Mouse (Mus musculus) MEL (cell line): ENCODE results near the gene Chd2. TPM values are rescaled to one million over a fixed set of nuclear protein-coding genes. Genes with fewer than 3 reads are reported as not detected.
A peak's percentile ranks its signal among the peaks of the same experiment; 100 is the strongest.

ENCODE experiments used
- DNase-seq: peaks from one replicate; pipeline ENCODE4 v3.0.0; 2011; ENCODE audit warnings: low read depth, low spot score
- H3K27ac ChIP-seq: 2 replicates; pipeline ENCODE4 v1.5.1; 2012; ENCODE audit warnings: low read depth, mild to moderate bottlenecking, control low read depth, low read length, moderate library complexity; ENCODE audit not compliant: control insufficient read depth
- H3K27me3 ChIP-seq, 2 experiments: fragments of 150-350 bp in 1 of 2; sonication (generic) in 1 of 2; 2 replicates each; pipeline ENCODE4 v1.6.1; 2012; ENCODE audit warnings: low read length in 2 of 2, mild to moderate bottlenecking in 2 of 2, improper control_type of control experiment in 1 of 2, moderate library complexity in 1 of 2; ENCODE audit not compliant: insufficient read depth in 2 of 2, control insufficient read depth in 1 of 2
- H3K36me3 ChIP-seq, 2 experiments: 2 replicates each; pipeline ENCODE4 v1.6.1; 2012 to 2014; ENCODE audit warnings: low read length in 2 of 2, improper control_type of control experiment in 1 of 2, inconsistent platforms in 1 of 2, mild to moderate bottlenecking in 1 of 2; ENCODE audit not compliant: insufficient read depth in 2 of 2, control insufficient read depth in 1 of 2
- H3K4me1 ChIP-seq, 2 experiments: fragments of 150-350 bp in 1 of 2; sonication (generic) in 1 of 2; 2 replicates each; pipeline ENCODE4 v1.6.1; 2012; ENCODE audit warnings: low read length in 2 of 2, improper control_type of control experiment in 1 of 2, mild to moderate bottlenecking in 1 of 2; ENCODE audit not compliant: insufficient read depth in 2 of 2, control insufficient read depth in 1 of 2
- H3K4me3 ChIP-seq, 2 experiments: fragments of 150-350 bp in 1 of 2; sonication (generic) in 1 of 2; 2 replicates each; pipeline ENCODE4 v1.5.1; 2012; ENCODE audit warnings: low read depth in 2 of 2, low read length in 2 of 2, mild to moderate bottlenecking in 2 of 2, moderate library complexity in 2 of 2, control low read depth in 1 of 2, improper control_type of control experiment in 1 of 2; ENCODE audit not compliant: control insufficient read depth in 1 of 2, insufficient read depth in 1 of 2
- H3K79me2 ChIP-seq: 2 replicates; pipeline ENCODE4 v1.6.1; 2012; ENCODE audit warnings: mild to moderate bottlenecking, low read length, moderate library complexity; ENCODE audit not compliant: control insufficient read depth, poor library complexity, insufficient read depth
- H3K9ac ChIP-seq: 2 replicates; pipeline ENCODE4 v1.6.1; 2012; ENCODE audit warnings: low read depth, mild to moderate bottlenecking, control low read depth, low read length, moderate library complexity; ENCODE audit not compliant: control insufficient read depth, poor library complexity, severe bottlenecking
- H3K9me3 ChIP-seq: fragments of 150-350 bp; sonication (generic); replicated peaks from 2 replicates; pipeline ENCODE4 v1.6.1; 2012; ENCODE audit warnings: mild to moderate bottlenecking, low read length, improper control_type of control experiment, moderate library complexity; ENCODE audit not compliant: insufficient read depth
- BHLHE40 ChIP-seq: IDR thresholded peaks from 2 replicates; pipeline ENCODE4 v1.6.1; 2012; ENCODE audit warnings: low read depth, mild to moderate bottlenecking, inconsistent platforms, low read length, improper control_type of control experiment, borderline replicate concordance
- CHD1 ChIP-seq: IDR thresholded peaks from 2 replicates; pipeline ENCODE4 v1.6.1; 2012; ENCODE audit warnings: low read depth, mild to moderate bottlenecking, inconsistent platforms, low read length, improper control_type of control experiment
- CHD2 ChIP-seq: IDR thresholded peaks from 2 replicates; pipeline ENCODE4 v1.6.1; 2011; ENCODE audit warnings: low read length, improper control_type of control experiment
- EP300 ChIP-seq, 2 experiments: IDR thresholded peaks; 2 replicates each; pipeline ENCODE4 v1.6.1; 2011; ENCODE audit warnings: improper control_type of control experiment in 2 of 2, low read length in 2 of 2, low read depth in 1 of 2, mild to moderate bottlenecking in 1 of 2
- GATA1 ChIP-seq: IDR thresholded peaks from 2 replicates; pipeline ENCODE4 v1.6.1; 2011; ENCODE audit warnings: low read depth, low read length, improper control_type of control experiment
- KAT2A ChIP-seq: conservative IDR thresholded peaks from 2 replicates; pipeline ENCODE4 v1.6.1; 2012; ENCODE audit warnings: low read depth, low read length, improper control_type of control experiment, inconsistent platforms
- MAFK ChIP-seq: IDR thresholded peaks from 2 replicates; pipeline ENCODE4 v1.6.1; 2011; ENCODE audit warnings: low read depth, mild to moderate bottlenecking, low read length, improper control_type of control experiment, borderline replicate concordance
- MAX ChIP-seq: IDR thresholded peaks from 2 replicates; pipeline ENCODE4 v1.6.1; 2011; ENCODE audit warnings: low read length, improper control_type of control experiment
- MAZ ChIP-seq: IDR thresholded peaks from 2 replicates; pipeline ENCODE4 v1.6.1; 2012; ENCODE audit warnings: low read depth, mild to moderate bottlenecking, inconsistent platforms, low read length, improper control_type of control experiment
- MXI1 ChIP-seq: IDR thresholded peaks from 2 replicates; pipeline ENCODE4 v1.6.1; 2011; ENCODE audit warnings: mild to moderate bottlenecking, low read depth, low read length, improper control_type of control experiment
- MYB ChIP-seq: IDR thresholded peaks from 2 replicates; pipeline ENCODE4 v1.6.1; 2011; ENCODE audit warnings: mild to moderate bottlenecking, low read depth, low read length, improper control_type of control experiment
- MYC ChIP-seq: IDR thresholded peaks from 2 replicates; pipeline ENCODE4 v1.6.1; 2011; ENCODE audit warnings: low read depth, mild to moderate bottlenecking, low read length, improper control_type of control experiment, moderate library complexity
- NELFE ChIP-seq: IDR thresholded peaks from 2 replicates; pipeline ENCODE4 v1.6.1; 2011; ENCODE audit warnings: low read depth, low read length, improper control_type of control experiment
- NRF1 ChIP-seq: IDR thresholded peaks from 2 replicates; pipeline ENCODE4 v1.6.1; 2014; ENCODE audit warnings: low read depth, mild to moderate bottlenecking, inconsistent platforms, low read length, improper control_type of control experiment, moderate library complexity; ENCODE audit not compliant: poor library complexity, insufficient read depth, severe bottlenecking
- POLR2A ChIP-seq, 2 experiments: IDR thresholded peaks; 2 replicates each; pipeline ENCODE4 v1.6.1; 2011 to 2012; ENCODE audit warnings: low read length in 2 of 2, mild to moderate bottlenecking in 2 of 2, control low read depth in 1 of 2, improper control_type of control experiment in 1 of 2, low read depth in 1 of 2, moderate library complexity in 1 of 2; ENCODE audit not compliant: control insufficient read depth in 1 of 2, insufficient read depth in 1 of 2, poor library complexity in 1 of 2
- RAD21 ChIP-seq: IDR thresholded peaks from 2 replicates; pipeline ENCODE4 v1.6.1; 2011; ENCODE audit warnings: mild to moderate bottlenecking, low read depth, low read length, improper control_type of control experiment
- SIN3A ChIP-seq: IDR thresholded peaks from 2 replicates; pipeline ENCODE4 v1.6.1; 2012; ENCODE audit warnings: low read length, improper control_type of control experiment, inconsistent platforms
- TBP ChIP-seq: IDR thresholded peaks from 2 replicates; pipeline ENCODE4 v1.8.0; 2011; ENCODE audit warnings: low read depth, low read length, improper control_type of control experiment
- UBTF ChIP-seq: IDR thresholded peaks from 2 replicates; pipeline ENCODE4 v1.6.1; 2012; ENCODE audit warnings: low read depth, mild to moderate bottlenecking, inconsistent platforms, low read length, improper control_type of control experiment, moderate library complexity, borderline replicate concordance; ENCODE audit not compliant: insufficient read depth
- USF2 ChIP-seq, 2 experiments: IDR thresholded peaks; 2 replicates each; pipeline ENCODE4 v1.6.1; 2011 to 2012; ENCODE audit warnings: improper control_type of control experiment in 2 of 2, low read length in 2 of 2, borderline replicate concordance in 1 of 2, inconsistent platforms in 1 of 2, low read depth in 1 of 2, mild to moderate bottlenecking in 1 of 2; ENCODE audit not compliant: insufficient read depth in 1 of 2
- ZC3H11A ChIP-seq: IDR thresholded peaks from 2 replicates; pipeline ENCODE4 v1.6.1; 2012; ENCODE audit warnings: low read depth, mild to moderate bottlenecking, inconsistent platforms, low read length, improper control_type of control experiment
- ZMIZ1 ChIP-seq: IDR thresholded peaks from 2 replicates; pipeline ENCODE4 v1.6.1; 2012; ENCODE audit warnings: low read depth, mild to moderate bottlenecking, inconsistent platforms, low read length, improper control_type of control experiment, moderate library complexity
- polyA plus RNA-seq, 2 experiments: library from polyadenylated mRNA; stranded (reverse) in 1 of 2; unstranded in 1 of 2; fragments of >175 nt in 1 of 2; fragments of >200 nt in 1 of 2; gene quantifications; 2 replicates each; pipeline versions ENCODE4 v1.2.1 to v1.2.4; 2012; ENCODE audit warnings: low replicate concordance in 2 of 2, low read depth in 1 of 2; ENCODE audit not compliant: insufficient read length in 2 of 2, insufficient read depth in 1 of 2, missing spikeins in 1 of 2
- total RNA-seq: library from RNA; depleted of rRNA; stranded (reverse); fragments of 300-350 nt; gene quantifications from 2 replicates; pipeline ENCODE4 v1.2.3, GENCODE M21; 2012

The Chd2 gene
- total and polyA plus RNA-seq, 3 experiments = 9.9 to 275 (median 21.4) TPM

GRCm38 (mm10) chr7:73561492-73562055 is 19.9 kb upstream of the Chd2 start:
- Histone ChIP-seq H3K9ac (peak overlapping the region; percentile 36; the same call in 1 of the 2 replicates), H3K36me3 (peaks cover 0 to 24% of the 10 kb centered on the region in 2 experiments; a peak in 2 of 4 replicates), H3K9me3 (no peaks in the 10 kb centered on the region), H3K4me1 (peaks cover 7 to 20% of the 10 kb centered on the region in 2 experiments), H3K4me3 (peak overlapping the region; percentile 6 to 29; a peak in 2 of 4 replicates), H3K79me2 (peaks cover 19% of the 10 kb centered on the region), H3K27ac (no peak overlapping the region), H3K27me3 (no peaks in the 10 kb centered on the region)
- DNase-seq = peak; percentile 54
- no peak for TF ChIP-seq MAFK
- no peak for TF ChIP-seq ZC3H11A
- 0 out of 2 replicates have a peak, but pooled peaks have one; percentile 18 for TF ChIP-seq MAX
- TF ChIP-seq GATA1 = peak; percentile 25; the same call in 1 of the 2 replicates
- peak; percentile 36; the same call in 1 of the 2 replicates for TF ChIP-seq BHLHE40

GRCm38 (mm10) chr7:73560811-73561210 is 19.2 kb upstream of the Chd2 start:
- Histone ChIP-seq H3K4me1 (peaks cover 7 to 20% of the 10 kb centered on the region in 2 experiments), H3K4me3 (no peak overlapping the region), H3K27ac (no peak overlapping the region), H3K27me3 (no peaks in the 10 kb centered on the region), H3K9me3 (no peaks in the 10 kb centered on the region), H3K9ac (no peak overlapping the region), H3K36me3 (peaks cover 0 to 24% of the 10 kb centered on the region in 2 experiments; a peak in 3 of 4 replicates), H3K79me2 (peaks cover 25% of the 10 kb centered on the region)
- TF ChIP-seq CHD1 (no peak), USF2 (IDR thresholded peaks at IDR 0.05; ENCODE audit: borderline replicate concordance in 1 of 2, insufficient read depth in 1 of 2, low read depth in 1 of 2, low read length in 2 of 2) (no peak), MXI1 (no peak), TBP (no peak), BHLHE40 (no peak), EP300 (IDR thresholded peaks at IDR 0.05; ENCODE audit: low read depth in 1 of 2, low read length in 2 of 2) (no peak), NRF1 (no peak), SIN3A (no peak), NELFE (no peak), ZMIZ1 (no peak), UBTF (no peak), MAX (no peak), CHD2 (no peak), MAZ (no peak), MYB (no peak), RAD21 (no peak), KAT2A (no peak), POLR2A (IDR thresholded peaks at IDR 0.05; ENCODE audit: control insufficient read depth in 1 of 2, insufficient read depth in 1 of 2, low read depth in 1 of 2, low read length in 2 of 2, poor library complexity in 1 of 2) (no peak), MYC (no peak)
- DNase-seq = no peak
